Mouse (Mus musculus) embryonic facial prominence, embryonic 10.5 days (tissue): ENCODE measurements at regions not wholly inside any gene's neighbourhood (a gene's known extent, or its start where the extent isn't known, plus 50 kb on each side); places are given as distances from the start of the nearest gene placed in this dataset.

Experiments used
- DNase-seq: peaks from one replicate; pipeline ENCODE4 v3.0.0-alpha.2; 2017; ENCODE audit warnings: low spot score
- H3K27ac ChIP-seq: fragments of 300-500 bp; sonication (generic); replicated peaks from 2 replicates; pipeline ENCODE4 v1.5.1; 2016; ENCODE audit warnings: mild to moderate bottlenecking
- H3K27me3 ChIP-seq: fragments of 300-500 bp; sonication (generic); replicated peaks from 2 replicates; pipeline ENCODE4 v1.6.1; 2016; ENCODE audit warnings: low read depth, mild to moderate bottlenecking; ENCODE audit not compliant: poor library complexity, severe bottlenecking
- H3K36me3 ChIP-seq: fragments of 300-500 bp; sonication (generic); replicated peaks from 2 replicates; pipeline ENCODE4 v1.6.1; 2016; ENCODE audit warnings: mild to moderate bottlenecking, moderate library complexity
- H3K4me1 ChIP-seq: fragments of 300-500 bp; sonication (generic); 2 replicates; pipeline ENCODE4 v1.6.1; 2016
- H3K4me3 ChIP-seq: fragments of 300-500 bp; sonication (generic); 2 replicates; pipeline ENCODE4 v1.5.1; 2016; ENCODE audit warnings: mild to moderate bottlenecking, moderate library complexity
- H3K9me3 ChIP-seq: fragments of 300-500 bp; sonication (generic); 2 replicates; pipeline ENCODE4 v1.6.1; 2016; ENCODE audit warnings: mild to moderate bottlenecking
- WGBS: fragments of 180-500 bp; shearing (Covaris S2); methylation state at CpG from one replicate; pipeline ENCODE4 v1.1.7; 2016; 5-methylcytosine and 5-hydroxymethylcytosine counted together

GRCm38 (mm10) chr9:47439506-47439905 is 90.5 kb upstream of the Cadm1 start:
- H3K27me3 ChIP-seq = peaks cover 38% of the 10 kb centered on the region
- H3K27ac ChIP-seq = peak overlapping the region; percentile 44; the same call in 1 of the 2 replicates
- H3K4me3 ChIP-seq = peak overlapping the region; percentile 43
- H3K4me1 ChIP-seq = peaks cover 32% of the 10 kb centered on the region
- no peaks in the 10 kb centered on the region for H3K9me3 ChIP-seq
- WGBS = 26% methylated on average over 11 of the region's 11 CpGs
- no peak for DNase-seq
- H3K36me3 ChIP-seq = no peaks in the 10 kb centered on the region

DNA sequence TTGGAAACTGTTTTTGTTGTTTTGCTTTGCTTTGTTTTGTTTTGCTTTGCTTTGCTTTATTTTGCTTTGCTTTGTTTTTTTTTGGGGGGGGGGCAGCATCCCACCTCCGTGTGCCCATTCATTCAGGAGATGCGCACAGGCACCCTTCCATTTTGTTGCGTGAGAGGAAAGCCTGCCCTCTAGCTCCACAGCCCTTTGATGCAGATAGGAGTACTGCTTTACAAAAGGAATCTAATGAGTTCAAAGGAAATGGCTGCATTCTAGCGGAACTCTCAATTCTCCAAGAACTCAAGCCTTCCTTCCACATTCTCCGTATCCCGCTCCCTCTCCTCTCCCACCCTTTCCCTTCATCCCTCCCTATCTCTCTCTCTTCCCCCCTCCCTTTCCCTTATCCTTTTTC is 89.8 kb upstream of the Cadm1 start:
- Histone ChIP-seq H3K4me3 (peak overlapping the region; percentile 43), H3K4me1 (peaks cover 35% of the 10 kb centered on the region), H3K27ac (0 out of 2 replicates have a peak overlapping the region, but pooled peaks have one; percentile 19), H3K9me3 (no peaks in the 10 kb centered on the region), H3K36me3 (no peaks in the 10 kb centered on the region), H3K27me3 (peaks cover 38% of the 10 kb centered on the region)
- WGBS = 15% methylated on average over 6 of the region's 6 CpGs
- DNase-seq = no peak

DNA sequence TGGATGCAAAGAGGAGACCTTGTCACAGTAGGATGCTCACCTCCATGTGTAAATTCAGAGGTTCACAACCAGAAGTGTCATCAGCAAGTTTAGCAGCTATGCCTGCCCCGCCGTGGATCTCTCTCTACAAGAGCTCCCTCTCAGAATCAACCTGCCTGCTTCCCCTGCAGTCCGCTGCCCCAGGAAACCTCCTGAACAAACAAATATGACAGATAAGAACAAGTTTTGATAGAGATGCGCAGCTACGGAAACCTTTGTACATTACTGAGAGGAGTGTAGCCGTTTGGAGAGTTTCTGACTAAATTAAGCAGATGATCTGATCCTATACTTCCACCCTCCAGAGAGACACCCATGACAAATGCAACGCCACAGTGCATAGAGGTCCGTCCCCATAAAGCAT is 88.8 kb upstream of the Cadm1 start:
- H3K36me3 ChIP-seq = no peaks in the 10 kb centered on the region
- H3K9me3 ChIP-seq = no peaks in the 10 kb centered on the region
- no peak for DNase-seq
- H3K27ac ChIP-seq = no peak overlapping the region
- H3K27me3 ChIP-seq = peaks cover 35% of the 10 kb centered on the region
- WGBS = 88% methylated on average over 8 of the region's 8 CpGs
- no peak overlapping the region for H3K4me3 ChIP-seq
- peaks cover 32% of the 10 kb centered on the region for H3K4me1 ChIP-seq

DNA sequence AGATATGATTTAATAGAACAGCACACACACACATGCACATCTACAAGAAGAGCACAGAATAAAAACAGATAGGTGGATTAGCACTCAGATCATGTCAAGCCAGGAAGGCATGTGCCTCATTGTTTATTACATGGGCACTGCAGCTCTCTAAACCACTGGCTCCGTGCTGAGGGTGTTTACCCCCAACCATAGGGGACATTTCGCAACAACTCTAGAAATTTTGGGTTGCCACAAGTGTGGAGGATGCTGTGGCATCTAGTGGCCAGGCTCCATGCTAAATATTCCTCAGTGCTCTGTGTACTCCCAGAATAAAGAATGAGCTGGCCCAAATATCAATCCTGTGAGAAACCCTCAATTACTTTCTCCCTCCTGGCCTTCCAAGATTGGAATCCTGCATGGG is 85.8 kb upstream of the Cadm1 start:
- H3K4me3 ChIP-seq = no peak overlapping the region
- WGBS = 79% methylated on average over 2 of the region's 2 CpGs
- DNase-seq = no peak

DNA sequence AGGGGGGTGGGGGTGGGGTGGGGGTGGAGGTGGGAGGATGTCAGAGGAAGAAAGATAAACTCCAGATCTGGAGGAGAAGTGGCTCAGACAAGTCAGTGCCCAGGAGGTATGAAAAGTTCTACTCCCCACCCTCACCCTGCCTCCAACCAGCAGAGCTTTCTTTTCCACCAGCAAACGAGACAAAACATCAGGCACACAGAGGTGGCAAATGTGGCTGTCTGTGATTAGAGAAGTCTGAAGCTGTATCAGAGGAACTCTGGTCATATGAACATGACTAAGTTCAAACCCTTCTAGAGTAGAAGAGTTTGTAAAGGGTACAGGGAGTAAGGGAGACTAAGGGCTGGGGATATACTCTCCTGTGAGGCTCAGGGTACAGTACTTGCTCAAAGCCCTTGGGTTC is 85.2 kb upstream of the Cadm1 start:
- no peaks in the 10 kb centered on the region for H3K9me3 ChIP-seq
- no peaks in the 10 kb centered on the region for H3K36me3 ChIP-seq
- H3K27ac ChIP-seq = no peak overlapping the region
- peaks cover 23% of the 10 kb centered on the region for H3K27me3 ChIP-seq
- no peak overlapping the region for H3K4me3 ChIP-seq
- 26% methylated on average over 1 of the region's 1 CpGs for WGBS
- H3K4me1 ChIP-seq = peaks cover 22% of the 10 kb centered on the region
- no peak for DNase-seq

More for the DNA sequence above, 85.8 kb upstream of the Cadm1 start:
- H3K27me3 ChIP-seq = peaks cover 28% of the 10 kb centered on the region
- H3K9me3 ChIP-seq = no peaks in the 10 kb centered on the region
- peaks cover 28% of the 10 kb centered on the region for H3K4me1 ChIP-seq
- no peak overlapping the region for H3K27ac ChIP-seq
- H3K36me3 ChIP-seq = no peaks in the 10 kb centered on the region

GRCm38 (mm10) chr9:47445332-47445731 is 84.6 kb upstream of the Cadm1 start:
- H3K4me1 ChIP-seq = peaks cover 16% of the 10 kb centered on the region
- H3K27me3 ChIP-seq = peaks cover 21% of the 10 kb centered on the region
- no peak overlapping the region for H3K27ac ChIP-seq
- H3K9me3 ChIP-seq = no peaks in the 10 kb centered on the region
- no peak for DNase-seq
- WGBS = 73% methylated on average over 6 of the region's 6 CpGs
- no peak overlapping the region for H3K4me3 ChIP-seq
- H3K36me3 ChIP-seq = no peaks in the 10 kb centered on the region

- no peaks in the 10 kb centered on the region for H3K36me3 ChIP-seq
- 69% methylated on average over 4 of the region's 4 CpGs for WGBS
- H3K27me3 ChIP-seq = no peaks in the 10 kb centered on the region
- H3K9me3 ChIP-seq = no peaks in the 10 kb centered on the region
- no peak for DNase-seq
- no peaks in the 10 kb centered on the region for H3K4me1 ChIP-seq
- H3K4me3 ChIP-seq = no peak overlapping the region
- H3K27ac ChIP-seq = no peak overlapping the region
These were observed 77.2 kb upstream of the Cadm1 start for GRCm38 (mm10) chr9:47452752-47453151.

DNA sequence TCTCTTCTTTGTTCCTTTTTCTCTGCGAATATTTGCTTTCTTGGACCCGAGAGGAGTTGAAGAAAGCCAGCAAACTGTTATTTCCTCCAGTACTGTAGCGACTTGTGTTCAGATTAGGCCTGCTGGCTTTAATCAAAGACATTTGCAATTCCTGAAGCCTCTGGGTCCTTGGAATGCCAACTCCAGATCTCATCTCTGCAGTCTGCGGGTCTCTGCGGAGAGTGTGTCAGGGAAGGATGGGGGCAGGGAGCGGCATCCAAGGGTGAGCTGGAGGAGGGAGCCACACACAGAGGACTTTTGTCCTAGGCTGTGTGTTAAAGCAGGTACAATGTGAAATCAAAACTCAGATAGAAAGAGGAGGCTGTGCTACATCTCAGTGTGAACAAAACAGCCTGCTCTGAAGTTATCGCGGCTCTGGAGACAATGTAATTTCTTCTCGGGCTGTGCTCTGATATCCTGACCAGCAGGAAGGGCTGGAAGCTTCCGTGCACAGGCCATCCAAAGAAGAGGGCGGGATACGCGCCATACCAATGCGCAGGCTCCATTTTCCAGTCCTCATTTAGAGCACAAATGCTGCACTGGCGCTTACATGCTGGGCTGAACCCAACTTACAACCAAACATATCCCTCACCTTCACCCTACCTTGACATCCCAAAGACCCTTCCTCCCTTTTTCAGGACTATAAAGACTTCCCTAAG is 71.1 kb upstream of the Cadm1 start:
- WGBS = 42% methylated on average over 15 of the region's 15 CpGs
- Histone ChIP-seq H3K9me3 (no peaks in the 10 kb centered on the region), H3K27me3 (no peaks in the 10 kb centered on the region), H3K27ac (peak overlapping the region; percentile 57), H3K4me1 (peaks cover 12% of the 10 kb centered on the region), H3K36me3 (no peaks in the 10 kb centered on the region), H3K4me3 (peak overlapping the region; percentile 26; the same call in 1 of the 2 replicates)
- DNase-seq = peak; percentile 52

GRCm38 (mm10) chr9:47459461-47460049 is 70.4 kb upstream of the Cadm1 start:
- WGBS = 82% methylated on average over 8 of the region's 8 CpGs
- Histone ChIP-seq H3K9me3 (no peaks in the 10 kb centered on the region), H3K27ac (peak overlapping the region; percentile 57; the same call in 1 of the 2 replicates), H3K36me3 (no peaks in the 10 kb centered on the region), H3K4me1 (peaks cover 12% of the 10 kb centered on the region), H3K27me3 (no peaks in the 10 kb centered on the region), H3K4me3 (no peak overlapping the region)
- DNase-seq = no peak

GRCm38 (mm10) chr9:47460241-47460640 is 69.7 kb upstream of the Cadm1 start:
- 86% methylated on average over 15 of the region's 15 CpGs for WGBS
- Histone ChIP-seq H3K4me1 (peaks cover 12% of the 10 kb centered on the region), H3K9me3 (no peaks in the 10 kb centered on the region), H3K27me3 (no peaks in the 10 kb centered on the region), H3K27ac (no peak overlapping the region), H3K36me3 (no peaks in the 10 kb centered on the region), H3K4me3 (no peak overlapping the region)
- no peak for DNase-seq

GRCm38 (mm10) chr9:47461915-47462314 is 68.1 kb upstream of the Cadm1 start:
- 85% methylated on average over 3 of the region's 3 CpGs for WGBS

DNA sequence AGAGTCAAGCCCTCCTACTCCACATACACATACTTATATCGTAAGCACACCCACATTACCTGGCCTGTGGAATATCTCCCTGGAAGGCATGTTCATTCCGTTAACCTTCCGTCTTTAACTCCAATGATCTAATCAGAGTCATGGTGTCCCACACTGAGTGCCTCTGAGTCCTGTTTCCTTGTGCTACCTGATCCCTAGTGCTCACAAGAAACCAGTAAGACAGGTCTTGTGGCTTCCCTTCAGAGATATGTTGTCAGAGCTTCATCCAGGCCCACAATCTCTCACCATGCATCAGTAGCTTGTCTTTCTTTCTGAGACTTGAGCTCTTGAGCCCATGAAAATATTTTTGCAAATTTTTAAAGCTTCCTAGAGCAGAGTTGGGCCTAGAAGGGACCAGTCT is 63.2 kb upstream of the Cadm1 start:
- H3K9me3 ChIP-seq = no peaks in the 10 kb centered on the region
- no peaks in the 10 kb centered on the region for H3K27me3 ChIP-seq
- peaks cover 9% of the 10 kb centered on the region; the same call in 1 of the 2 replicates for H3K4me1 ChIP-seq
- H3K36me3 ChIP-seq = no peaks in the 10 kb centered on the region
- 85% methylated on average over 3 of the region's 3 CpGs for WGBS
- no peak overlapping the region for H3K4me3 ChIP-seq
- no peak for DNase-seq
- no peak overlapping the region for H3K27ac ChIP-seq

More at GRCm38 (mm10) chr9:47461915-47462314, 68.1 kb upstream of the Cadm1 start:
- Histone ChIP-seq H3K4me1 (peaks cover 12% of the 10 kb centered on the region), H3K4me3 (no peak overlapping the region), H3K9me3 (no peaks in the 10 kb centered on the region), H3K36me3 (no peaks in the 10 kb centered on the region), H3K27ac (no peak overlapping the region), H3K27me3 (no peaks in the 10 kb centered on the region)
- DNase-seq = no peak

DNA sequence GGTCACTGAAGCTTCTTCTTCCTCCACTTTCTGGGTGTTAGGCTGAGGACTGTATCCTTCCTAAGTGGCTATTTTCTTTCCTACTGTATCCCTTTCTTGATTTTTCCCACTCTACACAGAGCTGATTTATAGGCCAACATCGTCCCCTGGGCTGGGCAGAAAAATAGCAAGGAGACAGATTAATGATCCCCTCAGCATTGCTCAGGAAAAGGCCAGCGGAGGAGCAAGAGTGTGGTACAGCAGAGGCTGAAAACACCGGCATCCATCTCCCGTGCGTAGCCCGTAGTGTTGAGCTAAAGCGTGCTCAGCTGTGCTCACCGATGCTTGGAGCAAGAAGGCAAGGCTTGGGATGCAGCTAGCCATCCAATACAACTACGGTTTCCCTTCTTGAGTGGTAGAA is 62.2 kb upstream of the Cadm1 start:
- no peaks in the 10 kb centered on the region for H3K36me3 ChIP-seq
- H3K4me1 ChIP-seq = peaks cover 14% of the 10 kb centered on the region
- H3K27me3 ChIP-seq = no peaks in the 10 kb centered on the region
- WGBS = 91% methylated on average over 9 of the region's 9 CpGs
- no peak for DNase-seq
- H3K9me3 ChIP-seq = no peaks in the 10 kb centered on the region
- no peak overlapping the region for H3K4me3 ChIP-seq
- no peak overlapping the region for H3K27ac ChIP-seq
